Mouse (Mus musculus) retina, embryonic 14.5 days (tissue): ENCODE measurements around the gene Tbl3.

ENCODE experiments used
- DNase-seq: peaks from one replicate; pipeline ENCODE4 v3.0.0-alpha.2; 2015; ENCODE audit warnings: low spot score

Tbl3 gene

GRCm38 (mm10) chr17:24653967-24654710 is 53.3 kb downstream of the Tbl3 start:
- DNase-seq: no peak

- no peak for DNase-seq
These were observed 55.6 kb downstream of the Tbl3 start for GRCm38 (mm10) chr17:24651835-24652234.

GRCm38 (mm10) chr17:24650766-24651165 is 56.7 kb downstream of the Tbl3 start:
- DNase-seq: no peak

GRCm38 (mm10) chr17:24650070-24650616 is 57.3 kb downstream of the Tbl3 start, which contains the start of gene Slc9a3r2:
Gene Slc9a3r2, minus strand, starts transcription at chr17:24650327.
- DNase-seq: peak; percentile 67

- peak; percentile 46 for DNase-seq
These were observed 57.8 kb downstream of the Tbl3 start for GRCm38 (mm10) chr17:24649581-24650069.

GRCm38 (mm10) chr17:24648731-24649377 is 58.6 kb downstream of the Tbl3 start:
- DNase-seq: no peak
